Mouse (Mus musculus): Measurements from ENCODE around the gene Rho. TPM values are rescaled to one million over a fixed set of nuclear protein-coding genes. Genes with fewer than 3 reads are reported as not detected.

Gene Rho
- total and polyA plus RNA-seq, 3 experiments = 0.27 TPM; not detected in 2

GRCm38 (mm10) chr6:115955169-115955568, 23.6 kb downstream of the Rho start:
- ATAC-seq (ENCODE audit: extremely low read depth, insufficient number of reproducible peaks, low FRiP score, poor library complexity, severe bottlenecking) (no peak), DNase-seq (ENCODE audit: low spot score) (no peak)
- TF ChIP-seq TAL1 (conservative IDR thresholded peaks at IDR 0.05; ENCODE audit: low read depth, low read length) (no peak), CTCF (IDR thresholded peaks at IDR 0.05; ENCODE audit: low read depth, low read length) (no peak), POLR2AphosphoS5 (IDR thresholded peaks at IDR 0.05; ENCODE audit: insufficient replicate concordance, low read depth, low read length) (no peak), GATA1 (IDR thresholded peaks at IDR 0.05; ENCODE audit: borderline replicate concordance, low read length) (no peak), GATA2 (IDR thresholded peaks at IDR 0.05; ENCODE audit: borderline replicate concordance, low read depth, low read length) (no peak)
- H3K4me3 ChIP-seq (ENCODE audit: low read depth, low read length) = no peak overlapping the region
- H3K4me1 ChIP-seq (ENCODE audit: insufficient read depth, low read depth, low read length) = no peaks in the 10 kb centered on the region
- peaks cover 10% of the 10 kb centered on the region; the same call in 1 of the 2 replicates for H3K27me3 ChIP-seq (ENCODE audit: insufficient read depth, low read length)
- no peaks in the 10 kb centered on the region for H3K36me3 ChIP-seq (replicated peaks)
- no peaks in the 10 kb centered on the region for H3K9me3 ChIP-seq (replicated peaks)

- DNase-seq (ENCODE audit: low spot score) (no peak), ATAC-seq (ENCODE audit: extremely low read depth, insufficient number of reproducible peaks, low FRiP score, poor library complexity, severe bottlenecking) (no peak)
- H3K4me3 ChIP-seq (ENCODE audit: low read depth, low read length) = no peak overlapping the region
- H3K4me1 ChIP-seq (ENCODE audit: insufficient read depth, low read depth, low read length) = no peaks in the 10 kb centered on the region
- H3K36me3 ChIP-seq (replicated peaks) = no peaks in the 10 kb centered on the region
- H3K9me3 ChIP-seq (replicated peaks) = no peaks in the 10 kb centered on the region
- no peak for TF ChIP-seq CTCF (IDR thresholded peaks at IDR 0.05; ENCODE audit: low read depth, low read length)
- no peak for TF ChIP-seq POLR2AphosphoS5 (IDR thresholded peaks at IDR 0.05; ENCODE audit: insufficient replicate concordance, low read depth, low read length)
- no peak for TF ChIP-seq GATA1 (IDR thresholded peaks at IDR 0.05; ENCODE audit: borderline replicate concordance, low read length)
- TF ChIP-seq TAL1 (conservative IDR thresholded peaks at IDR 0.05; ENCODE audit: low read depth, low read length) = no peak
- TF ChIP-seq GATA2 (IDR thresholded peaks at IDR 0.05; ENCODE audit: borderline replicate concordance, low read depth, low read length) = no peak
- peaks cover 10% of the 10 kb centered on the region; the same call in 1 of the 2 replicates for H3K27me3 ChIP-seq (ENCODE audit: insufficient read depth, low read length)
Measured at GRCm38 (mm10) chr6:115955664-115956063, 24.1 kb downstream of the Rho start.

- no peak for DNase-seq (ENCODE audit: low spot score)
- Histone ChIP-seq H3K36me3 (replicated peaks) (no peaks in the 10 kb centered on the region), H3K9me3 (replicated peaks) (no peaks in the 10 kb centered on the region), H3K4me1 (ENCODE audit: insufficient read depth, low read depth, low read length) (no peaks in the 10 kb centered on the region), H3K27me3 (ENCODE audit: insufficient read depth, low read length) (peaks cover 10% of the 10 kb centered on the region; the same call in 1 of the 2 replicates), H3K4me3 (ENCODE audit: low read depth, low read length) (no peak overlapping the region)
- ATAC-seq (ENCODE audit: extremely low read depth, insufficient number of reproducible peaks, low FRiP score, poor library complexity, severe bottlenecking) = no peak
- no peak for TF ChIP-seq POLR2AphosphoS5 (IDR thresholded peaks at IDR 0.05; ENCODE audit: insufficient replicate concordance, low read depth, low read length)
- no peak for TF ChIP-seq TAL1 (conservative IDR thresholded peaks at IDR 0.05; ENCODE audit: low read depth, low read length)
- no peak for TF ChIP-seq CTCF (IDR thresholded peaks at IDR 0.05; ENCODE audit: low read depth, low read length)
- TF ChIP-seq GATA1 (IDR thresholded peaks at IDR 0.05; ENCODE audit: borderline replicate concordance, low read length) = no peak
- TF ChIP-seq GATA2 (IDR thresholded peaks at IDR 0.05; ENCODE audit: borderline replicate concordance, low read depth, low read length) = no peak
Measured at GRCm38 (mm10) chr6:115956418-115956921, 24.9 kb downstream of the Rho start.

GRCm38 (mm10) chr6:115956922-115957601, 25.5 kb downstream of the Rho start:
- Histone ChIP-seq H3K4me3 (ENCODE audit: low read depth, low read length) (no peak overlapping the region), H3K4me1 (ENCODE audit: insufficient read depth, low read depth, low read length) (no peaks in the 10 kb centered on the region), H3K36me3 (replicated peaks) (no peaks in the 10 kb centered on the region), H3K27me3 (ENCODE audit: insufficient read depth, low read length) (peaks cover 10% of the 10 kb centered on the region; the same call in 1 of the 2 replicates), H3K9me3 (replicated peaks) (no peaks in the 10 kb centered on the region)
- TF ChIP-seq GATA1 (IDR thresholded peaks at IDR 0.05; ENCODE audit: borderline replicate concordance, low read length) (no peak), POLR2AphosphoS5 (IDR thresholded peaks at IDR 0.05; ENCODE audit: insufficient replicate concordance, low read depth, low read length) (no peak)
- no peak for ATAC-seq (ENCODE audit: extremely low read depth, insufficient number of reproducible peaks, low FRiP score, poor library complexity, severe bottlenecking)
- DNase-seq (ENCODE audit: low spot score) = no peak

- Histone ChIP-seq H3K4me1 (ENCODE audit: insufficient read depth, low read depth, low read length) (no peaks in the 10 kb centered on the region), H3K4me3 (ENCODE audit: low read depth, low read length) (no peak overlapping the region), H3K9me3 (replicated peaks) (no peaks in the 10 kb centered on the region), H3K27me3 (ENCODE audit: insufficient read depth, low read length) (peaks cover 14% of the 10 kb centered on the region; the same call in 1 of the 2 replicates), H3K36me3 (replicated peaks) (no peaks in the 10 kb centered on the region)
- no peak for DNase-seq (ENCODE audit: low spot score)
- no peak for TF ChIP-seq TAL1 (conservative IDR thresholded peaks at IDR 0.05; ENCODE audit: low read depth, low read length)
- no peak for TF ChIP-seq POLR2AphosphoS5 (IDR thresholded peaks at IDR 0.05; ENCODE audit: insufficient replicate concordance, low read depth, low read length)
- TF ChIP-seq CTCF (IDR thresholded peaks at IDR 0.05; ENCODE audit: low read depth, low read length) = no peak
- TF ChIP-seq GATA2 (IDR thresholded peaks at IDR 0.05; ENCODE audit: borderline replicate concordance, low read depth, low read length) = no peak
- TF ChIP-seq GATA1 (IDR thresholded peaks at IDR 0.05; ENCODE audit: borderline replicate concordance, low read length) = no peak
- no peak for ATAC-seq (ENCODE audit: extremely low read depth, insufficient number of reproducible peaks, low FRiP score, poor library complexity, severe bottlenecking)
Measured at GRCm38 (mm10) chr6:115957681-115958080, 26.1 kb downstream of the Rho start.

GRCm38 (mm10) chr6:115958445-115958844, 26.9 kb downstream of the Rho start:
- DNase-seq (ENCODE audit: low spot score) = no peak
- ATAC-seq (ENCODE audit: extremely low read depth, insufficient number of reproducible peaks, low FRiP score, poor library complexity, severe bottlenecking) = no peak
- Histone ChIP-seq H3K36me3 (replicated peaks) (no peaks in the 10 kb centered on the region), H3K4me3 (ENCODE audit: low read depth, low read length) (no peak overlapping the region), H3K4me1 (ENCODE audit: insufficient read depth, low read depth, low read length) (no peaks in the 10 kb centered on the region), H3K9me3 (replicated peaks) (no peaks in the 10 kb centered on the region), H3K27me3 (ENCODE audit: insufficient read depth, low read length) (peaks cover 19% of the 10 kb centered on the region; the same call in 1 of the 2 replicates)
- TF ChIP-seq POLR2AphosphoS5 (IDR thresholded peaks at IDR 0.05; ENCODE audit: insufficient replicate concordance, low read depth, low read length) (no peak), GATA2 (IDR thresholded peaks at IDR 0.05; ENCODE audit: borderline replicate concordance, low read depth, low read length) (no peak), GATA1 (IDR thresholded peaks at IDR 0.05; ENCODE audit: borderline replicate concordance, low read length) (no peak), CTCF (IDR thresholded peaks at IDR 0.05; ENCODE audit: low read depth, low read length) (no peak), TAL1 (conservative IDR thresholded peaks at IDR 0.05; ENCODE audit: low read depth, low read length) (no peak)
